Mouse (Mus musculus) A20 (cell line): ENCODE measurements around the gene Gpr176.

ENCODE experiments used
- DNase-seq: peaks from one replicate; pipeline ENCODE4 v3.0.0-alpha.2; 2011; ENCODE audit warnings: low read depth, low spot score

The Gpr176 gene

GRCm38 (mm10) chr2:118236196-118236595 lies 137.0 kb downstream of the Gpr176 start:
- DNase-seq: no peak

DNA sequence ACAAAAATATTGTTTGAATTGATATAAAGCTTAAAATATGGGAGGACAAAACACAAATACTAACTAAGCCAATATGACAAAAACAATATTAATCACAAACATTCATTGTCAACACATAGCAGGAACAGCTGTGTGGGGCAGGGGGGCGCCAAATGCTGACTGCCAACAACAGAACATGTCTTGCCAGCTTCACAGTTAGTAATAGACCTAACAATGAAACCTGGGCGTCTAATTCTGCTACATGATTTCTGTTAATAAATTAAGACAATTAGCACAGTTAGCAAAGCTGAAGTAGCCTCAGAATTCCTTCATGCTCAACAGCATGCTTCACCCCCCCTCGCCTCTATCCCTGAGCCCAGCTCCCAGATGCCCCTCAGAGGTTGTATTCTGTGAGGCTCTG lies 137.6 kb downstream of the Gpr176 start:
- DNase-seq: no peak

DNA sequence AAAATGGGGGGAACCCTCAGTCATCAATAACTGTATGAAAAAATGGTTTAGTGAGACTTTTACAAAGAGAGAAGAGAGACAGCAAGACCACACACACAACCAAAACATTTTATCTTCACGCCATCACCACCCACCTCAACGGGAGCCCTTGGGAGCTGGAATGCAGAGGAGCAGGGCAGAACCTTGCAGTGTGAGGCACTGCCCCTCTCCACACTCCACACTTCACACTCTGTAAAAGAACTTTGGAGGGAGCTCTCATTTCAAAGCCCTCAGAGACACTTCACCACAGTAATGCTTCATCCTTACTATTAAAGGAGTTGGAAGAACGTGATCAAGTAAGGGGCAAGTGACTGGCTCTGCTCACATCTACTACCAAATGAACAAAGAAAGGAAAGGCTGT lies 142.7 kb downstream of the Gpr176 start:
- no peak for DNase-seq

- no peak for DNase-seq
These were observed 144.6 kb downstream of the Gpr176 start for GRCm38 (mm10) chr2:118228486-118229079.
